Mouse (Mus musculus): Measurements from ENCODE around the gene Cldn16. TPM values are rescaled to one million over a fixed set of nuclear protein-coding genes. Genes with fewer than 3 reads are reported as not detected.

Gene Cldn16
- not detected for total RNA-seq (2023)

DNA sequence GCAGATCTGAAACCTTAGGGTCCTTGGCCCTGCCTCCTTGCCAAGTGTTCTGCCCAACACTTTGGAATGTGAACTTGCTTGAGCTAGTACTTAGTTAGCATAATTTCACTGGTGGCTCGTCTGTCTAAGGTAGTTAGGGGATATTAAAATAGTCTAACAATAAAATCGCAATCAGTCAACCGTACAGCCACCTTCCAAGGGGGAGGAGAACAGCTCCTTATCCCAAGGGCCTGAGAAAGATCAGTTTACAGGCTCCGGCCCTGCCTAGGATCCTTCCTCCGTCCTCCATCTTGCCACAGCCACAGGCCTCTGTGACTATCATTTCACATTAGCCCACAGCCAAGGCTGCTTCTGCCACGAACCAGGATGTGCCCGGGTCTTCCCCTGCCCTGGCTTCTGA, at the start of gene Cldn16:
Gene Cldn16, plus strand, starts transcription at position 301 of the 400 bp plus-strand sequence.

GRCm38 (mm10) chr16:26526669-26527068, 63.7 kb downstream of the Cldn16 start, which contains the start of gene Tmem207:
Gene Tmem207, minus strand, starts transcription at chr16:26526769.

Other genes starting within 250 kb of the Cldn16 start
- not detected for gene Cldn1, start 91.3 kb upstream of the Cldn16 start, total RNA-seq (2023)
- gene Tmem207, start 63.6 kb downstream of the Cldn16 start, total RNA-seq (2023) = not detected
- 8.8 TPM for gene Il1rap, start 118.6 kb downstream of the Cldn16 start, total RNA-seq (2023)